Mouse (Mus musculus) ovary, postnatal 14 days (tissue): ENCODE measurements around the gene Alx1.

Experiments
- DNase-seq: peaks from one replicate; pipeline ENCODE4 v3.0.0; 2022; ENCODE audit warnings: low spot score

The Alx1 gene

DNA sequence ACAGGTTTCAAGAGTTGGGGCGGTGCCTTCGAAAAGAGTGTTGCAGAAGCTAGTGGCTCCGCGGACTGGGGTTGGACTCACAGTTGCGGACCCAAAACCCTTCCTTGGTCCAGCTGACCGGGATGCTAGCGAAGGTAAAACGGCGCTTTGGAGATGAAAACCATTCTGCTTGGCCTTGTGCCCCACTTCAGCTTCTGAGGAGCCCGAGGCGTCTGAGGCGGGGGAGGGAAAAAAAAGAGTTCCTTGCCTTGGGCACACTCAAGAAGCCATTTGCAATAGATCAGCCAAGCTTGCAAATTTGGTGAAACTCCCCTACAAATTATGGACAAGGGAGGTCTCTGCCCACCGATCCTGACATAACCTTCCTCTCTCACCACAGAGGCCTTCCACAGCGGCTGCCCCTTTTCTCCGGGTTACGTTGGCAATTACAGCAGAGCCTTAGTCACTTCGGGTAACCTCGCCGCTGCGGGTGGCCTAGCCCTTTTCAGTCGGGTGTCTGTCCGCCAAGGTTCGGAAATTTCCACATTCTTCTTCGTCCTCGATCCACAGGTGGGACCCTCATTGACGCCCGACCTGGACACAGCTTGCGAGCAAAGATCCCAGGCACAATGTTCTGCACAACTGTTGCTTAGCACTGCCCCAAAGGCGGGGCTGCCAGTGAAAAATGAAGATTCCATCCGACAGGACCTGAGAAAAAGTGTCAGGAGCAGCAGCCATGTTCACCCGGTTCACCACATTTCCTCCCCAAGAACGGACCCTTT is at the start of gene Alx1:
Alx1 (minus strand) TSS at position 486 of the 761 bp plus-strand sequence.
- DNase-seq: no peak

GRCm38 (mm10) chr10:103049593-103049992 is 19.6 kb upstream of the Alx1 start:
- no peak for DNase-seq

- DNase-seq: no peak
These were observed 16.6 kb upstream of the Alx1 start for GRCm38 (mm10) chr10:103046623-103047022.

- DNase-seq: no peak
These were observed 15.0 kb upstream of the Alx1 start for GRCm38 (mm10) chr10:103045019-103045418.

DNA sequence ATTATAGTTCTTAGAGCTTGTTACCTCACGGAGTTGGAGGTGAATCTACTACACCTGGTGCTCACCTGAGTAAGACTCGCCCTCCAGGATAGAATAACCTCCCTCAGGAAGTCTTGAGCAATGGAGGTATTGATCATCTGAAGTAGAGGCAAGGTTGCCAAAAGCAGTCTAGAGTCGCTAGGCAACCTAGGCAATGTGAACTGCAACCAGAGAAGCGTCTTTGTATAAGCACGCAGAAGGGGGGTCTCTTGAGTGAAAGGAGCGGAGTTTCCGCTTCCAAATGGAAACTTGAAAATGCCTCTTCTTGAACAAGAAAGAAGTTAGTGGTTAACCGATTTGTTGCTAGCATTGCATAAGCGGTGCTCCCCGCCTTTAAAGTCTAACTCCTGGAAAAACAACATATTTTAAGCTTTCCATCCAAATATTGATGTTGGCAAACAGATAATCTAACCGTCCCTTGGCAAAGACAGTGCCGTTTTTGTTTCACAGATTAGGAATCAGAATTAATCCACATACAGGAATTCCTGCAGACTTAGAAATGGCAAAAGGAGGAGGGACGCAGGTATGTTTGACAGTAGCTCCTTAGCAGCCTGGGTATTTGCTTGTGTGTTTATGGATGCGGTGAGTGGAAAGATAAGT is 5.1 kb upstream of the Alx1 start:
- DNase-seq: no peak

DNA sequence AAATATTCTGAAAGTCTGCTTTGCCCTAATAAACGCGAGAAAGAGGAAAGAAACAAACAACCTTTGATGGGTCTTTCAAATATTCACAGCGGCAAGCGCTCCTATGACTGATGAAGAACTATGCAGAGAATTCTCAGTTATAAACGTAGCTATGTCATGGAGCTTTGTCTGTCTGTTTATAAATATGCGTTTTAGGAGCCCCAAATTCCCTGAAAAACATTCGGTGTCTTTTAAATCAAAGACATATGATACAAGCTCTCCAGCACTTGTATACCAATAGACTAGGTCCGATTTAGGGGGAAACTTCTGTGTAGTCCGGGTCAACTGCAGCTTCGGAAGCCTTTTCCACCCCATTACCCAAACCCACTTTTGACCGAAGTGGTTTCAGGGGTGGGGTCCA is 916 bp upstream of the Alx1 start:
- DNase-seq: no peak

GRCm38 (mm10) chr10:103029132-103029729 is 784 bp downstream of the Alx1 start:
- DNase-seq: no peak

GRCm38 (mm10) chr10:103028253-103029131 is 1.5 kb downstream of the Alx1 start:
- DNase-seq: no peak

DNA sequence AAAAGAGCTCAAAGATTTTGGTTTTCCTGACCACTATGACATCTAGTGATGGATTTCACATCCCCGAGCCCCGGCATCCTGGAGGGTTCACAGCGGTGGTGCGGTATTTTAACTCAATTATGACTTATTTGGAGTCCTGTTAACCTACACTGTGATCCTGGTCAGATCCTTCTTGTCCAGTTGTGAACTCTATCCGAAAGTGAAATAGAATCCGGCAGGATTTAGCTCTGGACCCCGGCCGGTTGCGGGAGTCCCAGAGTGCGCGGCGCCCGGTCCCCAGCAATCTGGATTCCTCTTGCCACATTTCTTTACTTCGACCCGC is 2.1 kb downstream of the Alx1 start:
- no peak for DNase-seq

DNA sequence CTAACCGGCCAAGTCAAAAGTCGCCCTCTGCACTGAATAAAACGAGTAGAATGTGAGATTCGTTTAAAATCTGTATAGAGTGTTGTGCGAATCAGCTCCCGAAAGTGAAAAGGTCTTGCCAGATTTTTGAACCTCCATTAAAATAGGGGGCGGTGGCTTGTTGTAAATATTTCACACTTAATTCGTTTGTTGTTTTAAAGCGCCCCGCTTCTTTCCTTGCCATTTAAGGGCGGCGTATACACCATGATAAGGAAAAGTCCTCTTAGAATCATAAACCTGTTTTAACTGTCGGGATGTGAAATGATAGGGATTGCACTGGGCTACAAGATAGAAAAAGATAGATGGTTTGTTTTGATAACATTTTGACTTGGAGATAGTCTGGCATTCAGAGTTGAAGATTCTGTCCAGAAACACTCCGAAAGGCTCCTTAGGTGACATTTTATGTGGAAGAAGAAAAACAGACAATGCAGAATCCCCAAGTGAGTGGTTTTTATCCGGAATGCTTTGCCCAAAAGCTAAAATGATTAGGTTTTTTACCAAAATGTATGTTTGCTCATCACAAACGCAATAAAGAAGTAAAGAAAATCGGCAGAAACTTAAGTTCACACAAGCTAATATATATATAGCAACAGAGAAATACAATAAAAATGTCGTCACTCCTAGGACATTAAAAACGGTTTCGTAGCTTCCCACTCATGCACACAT is 2.6 kb downstream of the Alx1 start:
- no peak for DNase-seq

DNA sequence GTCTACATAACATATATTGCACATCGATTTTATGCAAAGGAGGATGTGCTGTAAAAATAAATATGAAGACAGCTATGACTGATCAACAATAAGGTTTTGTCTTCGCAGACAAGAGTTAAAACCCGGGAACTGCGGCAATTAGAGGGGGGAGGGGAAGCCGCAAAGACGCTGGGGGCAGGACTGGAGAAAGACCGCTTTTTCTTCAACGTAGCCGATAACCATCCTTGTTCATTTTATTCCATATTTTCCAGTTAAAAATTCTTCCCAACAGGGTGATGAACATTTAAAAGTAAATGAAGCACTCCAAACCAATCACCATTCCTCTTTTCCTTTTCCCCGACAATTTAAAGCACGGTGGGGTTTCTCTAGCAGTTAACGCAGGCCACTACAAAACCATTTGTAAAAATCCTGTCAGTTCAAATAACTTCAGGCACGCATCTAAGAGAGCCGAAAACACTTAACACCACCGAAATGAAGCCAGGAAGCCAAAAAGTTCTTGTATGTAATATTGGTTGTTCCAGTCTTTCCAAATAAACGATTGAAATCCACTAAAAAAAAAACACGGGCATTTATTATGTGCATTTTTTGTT is 3.3 kb downstream of the Alx1 start:
- DNase-seq: no peak

GRCm38 (mm10) chr10:103002556-103002955 is 27.5 kb downstream of the Alx1 start:
- DNase-seq: no peak

- DNase-seq: no peak
These were observed 29.1 kb downstream of the Alx1 start for GRCm38 (mm10) chr10:103000902-103001301.

DNA sequence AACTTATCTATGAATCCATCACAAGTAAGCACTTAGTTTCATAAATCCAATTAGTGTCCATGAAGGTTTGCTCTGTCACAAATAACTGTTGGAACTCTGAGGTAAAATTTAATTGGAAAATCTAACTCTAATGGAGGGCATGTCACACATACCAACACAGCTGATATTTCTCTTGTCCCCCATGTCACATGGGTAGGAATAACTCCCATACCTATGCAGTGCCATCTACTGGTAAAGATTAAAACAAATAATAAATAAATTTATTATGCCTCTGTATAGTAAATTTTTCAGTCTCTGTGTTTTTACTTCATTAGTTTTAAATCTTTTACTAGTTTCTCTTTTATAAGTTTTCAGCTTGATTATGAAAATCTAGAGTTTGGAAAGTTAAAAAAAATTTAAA is 30.4 kb downstream of the Alx1 start:
- no peak for DNase-seq

DNA sequence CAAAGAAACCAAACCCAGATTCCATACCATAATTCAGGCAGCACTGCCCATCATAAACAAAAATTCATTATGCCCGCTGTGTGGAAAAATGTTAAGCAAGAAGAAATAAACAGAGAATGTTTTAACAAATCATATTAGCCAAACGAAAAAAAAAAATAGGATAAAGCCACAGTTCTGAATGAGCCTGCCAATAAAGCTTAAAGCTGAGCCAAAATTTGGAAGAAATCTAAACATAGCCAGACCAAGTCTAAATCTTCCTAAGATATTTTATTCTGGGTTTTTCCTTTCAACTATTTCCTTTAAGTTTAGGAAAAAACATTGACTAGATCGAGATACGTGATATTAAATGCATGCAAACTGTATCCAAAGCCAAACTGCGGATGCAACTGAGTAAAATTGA is 54.9 kb downstream of the Alx1 start:
- no peak for DNase-seq

DNA sequence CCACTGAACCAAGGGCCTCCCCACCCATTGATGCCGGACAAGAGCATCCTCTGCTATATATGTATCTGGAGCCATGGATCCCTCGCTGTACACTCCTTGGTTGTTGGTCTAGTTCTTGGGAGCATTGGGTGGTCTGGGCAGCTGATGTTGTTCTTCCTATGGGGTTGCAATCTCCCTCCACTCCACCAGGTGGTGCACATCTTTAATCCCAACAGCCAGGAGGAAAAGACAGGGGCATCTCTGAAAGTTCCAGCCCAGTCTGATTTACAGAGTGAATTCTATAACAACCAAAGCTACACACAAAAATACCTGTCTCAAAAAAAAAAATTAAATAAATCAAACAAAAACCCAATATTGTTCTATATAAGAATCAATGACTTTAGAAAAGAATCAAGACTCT is 70.4 kb downstream of the Alx1 start:
- DNase-seq: no peak
